Mouse (Mus musculus) kidney, adult 11 months (tissue): ENCODE measurements around the gene Ipo4.

Experiments
- DNase-seq: peaks from one replicate; pipeline ENCODE4 v3.0.0; 2022

Ipo4 gene

GRCm38 (mm10) chr14:55635523-55636007 is at the start of gene Ipo4:
TSS of gene Ipo4 (minus strand) at chr14:55635957.
- DNase-seq: peak; percentile 85

DNA sequence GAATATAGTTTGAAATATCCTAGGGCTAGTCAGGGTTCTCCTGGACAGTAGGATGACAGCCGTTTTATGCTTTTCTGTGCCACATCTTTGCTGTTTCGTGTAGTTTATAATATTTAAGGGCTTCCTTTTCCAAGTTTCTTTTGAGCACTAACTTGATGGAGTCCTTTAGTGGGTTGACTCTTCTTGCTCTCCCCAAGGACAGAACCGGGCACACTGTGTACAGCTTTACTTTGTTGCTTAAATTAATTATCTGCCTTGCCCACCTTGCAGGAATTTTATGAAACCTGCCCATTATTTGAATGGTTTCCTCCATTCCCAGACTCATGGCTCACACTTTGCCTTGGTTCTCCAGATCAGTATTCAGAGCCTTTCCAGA is 46.3 kb upstream of the Ipo4 start:
- DNase-seq: no peak

DNA sequence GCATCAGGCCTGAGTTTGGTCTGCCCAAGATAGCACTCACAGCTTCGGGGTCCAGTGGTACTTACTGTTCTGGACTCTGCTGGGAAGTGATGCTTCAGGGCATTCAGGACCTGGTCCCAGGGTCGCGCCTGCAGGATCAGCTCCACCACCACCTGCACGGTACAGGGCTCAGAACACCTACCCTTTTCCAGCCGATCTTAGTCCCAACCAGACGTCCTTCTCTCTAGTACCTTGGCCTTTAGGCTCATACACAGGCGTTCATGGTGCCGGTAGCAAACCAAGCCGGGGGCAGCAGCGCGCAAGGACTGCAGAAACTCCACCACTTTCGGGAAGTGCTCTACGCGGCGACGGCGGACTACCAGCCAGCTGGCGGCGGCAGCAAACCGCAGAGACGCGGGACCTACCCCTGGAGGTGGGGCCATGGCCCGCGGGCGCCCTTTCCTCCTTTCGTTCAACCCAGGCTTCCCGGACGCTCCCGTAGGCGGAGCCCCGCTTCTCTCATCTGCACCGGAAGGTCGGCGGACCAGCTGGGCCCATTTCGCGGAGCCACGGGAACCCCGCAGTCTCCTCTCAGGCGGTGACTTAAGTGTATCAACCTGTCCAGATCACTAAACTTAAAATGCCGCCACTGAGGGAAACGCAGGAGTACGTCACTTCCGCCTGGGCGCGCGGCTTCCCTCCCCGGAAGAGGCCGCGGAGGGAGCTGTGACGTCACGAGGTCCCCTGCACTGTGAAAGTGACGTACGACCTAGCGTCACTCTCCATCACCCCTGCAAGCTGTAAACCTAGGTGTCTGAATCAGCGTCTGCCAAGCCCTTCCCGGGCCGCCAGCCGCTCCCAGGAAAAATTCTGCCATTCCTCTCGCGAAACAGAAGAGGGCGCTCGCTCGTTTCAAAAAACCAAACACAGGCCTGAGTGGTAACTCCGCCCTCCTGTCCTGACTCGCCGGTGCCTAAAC is 45.7 kb upstream of the Ipo4 start, which contains the start of gene Tinf2:
Gene Tinf2 (minus strand): TSS at position 661 of the 958 bp plus-strand sequence.
- peak; percentile 94 for DNase-seq

GRCm38 (mm10) chr14:55677615-55678014 is 41.9 kb upstream of the Ipo4 start:
- no peak for DNase-seq

- no peak for DNase-seq
These were observed 36.9 kb upstream of the Ipo4 start for GRCm38 (mm10) chr14:55672741-55673060.

GRCm38 (mm10) chr14:55671833-55672740 is 36.3 kb upstream of the Ipo4 start, which contains the start of the genes Gmpr2 and Nedd8:
TSS of gene Gmpr2 (plus strand) at chr14:55671941.
TSS of gene Nedd8 (minus strand) at chr14:55672124.
- DNase-seq: peak; percentile 97

GRCm38 (mm10) chr14:55671486-55671832 is 35.7 kb upstream of the Ipo4 start:
- DNase-seq: no peak

GRCm38 (mm10) chr14:55660636-55661035 is 24.9 kb upstream of the Ipo4 start:
- DNase-seq: no peak

- peak; percentile 71 for DNase-seq
These were observed 24.3 kb upstream of the Ipo4 start, which contains the start of gene Mdp1 for GRCm38 (mm10) chr14:55659960-55660573. TSS of gene Mdp1 (minus strand) at chr14:55660508.

GRCm38 (mm10) chr14:55658011-55658410 is 22.3 kb upstream of the Ipo4 start:
- DNase-seq: peak; percentile 73

DNA sequence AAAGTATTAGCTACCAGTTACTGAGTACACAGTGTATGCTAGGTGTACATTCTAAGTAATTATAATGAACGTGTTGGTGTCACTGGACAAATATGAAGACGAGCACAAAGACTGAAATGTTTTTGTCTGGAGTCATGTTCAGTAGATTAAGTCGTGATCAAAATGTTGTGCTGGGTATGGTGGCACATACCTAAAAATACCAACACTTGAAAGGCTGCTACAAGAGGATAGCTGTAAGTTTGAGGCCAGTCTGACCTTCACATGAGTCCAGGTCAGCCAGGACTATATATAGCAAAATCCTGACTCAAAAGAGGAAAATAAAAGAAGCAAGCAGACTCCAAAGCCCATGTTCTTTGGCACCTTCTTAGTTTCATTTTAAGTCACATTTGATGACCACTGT is 21.2 kb upstream of the Ipo4 start:
- DNase-seq: no peak

GRCm38 (mm10) chr14:55651528-55651927 is 15.8 kb upstream of the Ipo4 start:
- DNase-seq: no peak

- no peak for DNase-seq
These were observed 14.1 kb upstream of the Ipo4 start, which contains the start of gene Tssk4 for GRCm38 (mm10) chr14:55649884-55650283. TSS of gene Tssk4 (plus strand) at chr14:55650184.

- no peak for DNase-seq
These were observed 8.6 kb upstream of the Ipo4 start for GRCm38 (mm10) chr14:55644261-55644888.

GRCm38 (mm10) chr14:55643060-55643907 is 7.5 kb upstream of the Ipo4 start, which contains the start of gene Tm9sf1:
TSS of gene Tm9sf1 (minus strand) at chr14:55643806.
- DNase-seq: peak; percentile 89

- DNase-seq: no peak
These were observed 6.9 kb upstream of the Ipo4 start for GRCm38 (mm10) chr14:55642679-55643059.

- DNase-seq: no peak
These were observed 5.5 kb upstream of the Ipo4 start for GRCm38 (mm10) chr14:55641291-55641690.

DNA sequence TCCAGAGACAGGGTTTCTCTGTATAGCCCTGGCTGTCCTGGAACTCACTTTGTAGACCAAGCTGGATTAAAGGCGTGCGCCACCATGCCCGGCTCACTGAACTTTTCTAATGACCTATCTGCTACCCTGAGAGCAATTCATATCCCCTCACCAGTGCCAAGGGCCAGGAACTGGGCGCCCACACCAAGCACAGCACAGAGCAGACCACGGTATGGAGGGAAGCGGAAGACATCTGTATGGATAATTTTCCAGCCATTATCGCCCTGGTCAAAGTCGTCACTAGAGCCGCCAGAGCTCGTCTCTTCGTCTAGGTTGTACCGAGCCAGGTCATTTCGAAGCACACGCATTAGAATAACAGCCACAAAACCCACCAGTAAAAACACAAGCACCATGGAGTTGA is 5.1 kb upstream of the Ipo4 start:
- DNase-seq: no peak

DNA sequence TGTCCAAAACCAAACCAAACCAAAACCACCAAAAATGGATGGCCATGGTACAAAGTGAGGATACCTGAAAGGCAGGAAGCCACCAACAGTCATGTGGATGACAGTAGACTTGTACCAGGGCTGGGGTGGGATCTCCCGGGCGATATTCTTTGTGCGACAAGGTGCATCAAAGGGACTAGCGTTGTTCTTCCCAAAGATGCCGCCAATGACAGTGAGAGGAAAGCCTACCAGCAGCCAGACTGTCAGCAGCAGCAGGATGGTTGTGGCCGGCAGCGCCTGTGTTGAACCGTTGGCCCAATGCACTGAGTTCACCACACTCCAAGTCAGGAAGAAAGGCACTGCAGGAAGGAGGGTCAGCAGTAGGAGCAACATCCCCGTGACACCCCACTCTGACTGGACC is 2.0 kb upstream of the Ipo4 start, which contains the start of gene Gm49378:
Gene Gm49378 (minus strand): TSS at position 101 of the 400 bp plus-strand sequence.
- DNase-seq: no peak

DNA sequence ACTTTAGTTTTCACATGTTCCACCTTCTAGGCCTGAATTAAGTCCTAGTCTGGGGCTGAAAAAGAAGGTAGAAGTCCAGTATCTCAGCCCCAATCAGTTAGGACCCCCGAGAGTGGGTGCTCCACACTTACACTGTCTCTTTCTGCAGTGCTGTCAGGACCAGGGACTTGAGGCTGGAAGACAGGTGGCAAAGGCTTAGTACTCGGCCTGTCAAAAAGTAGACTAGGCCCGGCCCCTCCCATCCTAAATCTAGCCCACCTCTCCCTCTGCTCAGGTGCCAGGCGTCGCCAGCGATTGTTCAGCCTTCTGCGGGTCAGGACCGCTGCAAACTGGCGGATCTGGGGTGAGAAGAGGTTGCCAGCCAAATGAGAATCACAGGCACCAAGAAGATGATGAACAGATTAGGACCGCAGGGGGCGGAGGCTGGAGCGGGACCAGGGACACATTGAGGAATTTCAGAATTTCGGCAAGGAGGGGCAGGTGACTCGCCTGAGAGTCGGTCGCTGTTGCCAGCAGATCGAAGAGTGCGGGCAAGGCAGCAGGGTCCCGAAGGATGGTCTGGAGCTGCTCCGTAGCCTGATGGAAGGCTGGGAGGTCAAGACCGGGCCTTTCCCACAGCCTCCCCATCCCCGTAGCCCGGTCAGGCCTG is 759 bp downstream of the Ipo4 start:
- DNase-seq: peak; percentile 25

- peak; percentile 30 for DNase-seq
These were observed 6.4 kb downstream of the Ipo4 start for GRCm38 (mm10) chr14:55629312-55629711.
